Mouse (Mus musculus): ENCODE data around the gene Lmx1a.

The Lmx1a gene

GRCm38 (mm10) chr1:167854801-167855200, 165.8 kb downstream of the Lmx1a start:
- Histone ChIP-seq H3K27me3 (ENCODE audit: insufficient read depth, low read length) (no peaks in the 10 kb centered on the region), H3K36me3 (ENCODE audit: insufficient read depth, low read length) (no peaks in the 10 kb centered on the region), H3K4me1 (replicated peaks; ENCODE audit: low read depth, low read length) (no peaks in the 10 kb centered on the region), H3K9me3 (ENCODE audit: low read length) (no peaks in the 10 kb centered on the region), H3K4me3 (replicated peaks; ENCODE audit: low read length) (no peak overlapping the region)
- no peak for TF ChIP-seq CTCF (conservative IDR thresholded peaks at IDR 0.05; ENCODE audit: low read length)
- TF ChIP-seq POU5F1 (IDR thresholded peaks at IDR 0.05; ENCODE audit: borderline replicate concordance, low read length): no peak
- no peak for TF ChIP-seq NANOG (IDR thresholded peaks at IDR 0.05; ENCODE audit: borderline replicate concordance, low read length)

DNA sequence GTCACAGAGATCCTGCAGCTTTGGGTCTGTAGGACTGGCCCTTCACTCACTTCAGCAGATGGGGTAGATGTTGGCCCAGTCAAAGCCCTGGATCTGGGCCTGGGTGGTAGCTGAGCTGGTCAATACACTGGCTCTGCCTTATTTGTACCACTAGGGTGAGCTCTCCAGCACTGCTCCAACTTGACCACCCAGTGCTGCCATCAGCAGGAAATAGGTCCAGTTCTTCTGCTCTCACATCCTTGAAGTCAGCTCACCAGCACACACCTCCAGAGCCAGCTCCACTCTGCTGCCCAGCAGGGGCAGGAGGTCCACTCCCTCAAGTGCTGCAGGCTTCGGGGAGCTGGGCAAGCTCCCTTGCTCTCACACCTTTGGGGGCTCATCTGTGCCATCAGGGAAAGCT, 183.0 kb downstream of the Lmx1a start:
- Histone ChIP-seq H3K9me3 (ENCODE audit: low read length) (no peaks in the 10 kb centered on the region), H3K4me3 (replicated peaks; ENCODE audit: low read length) (no peak overlapping the region), H3K4me1 (replicated peaks; ENCODE audit: low read depth, low read length) (no peaks in the 10 kb centered on the region), H3K27me3 (ENCODE audit: insufficient read depth, low read length) (peaks cover 21% of the 10 kb centered on the region; the same call in 1 of the 2 replicates), H3K36me3 (ENCODE audit: insufficient read depth, low read length) (no peaks in the 10 kb centered on the region)
- TF ChIP-seq CTCF (conservative IDR thresholded peaks at IDR 0.05; ENCODE audit: low read length) (peak; percentile 18; the same call in 1 of the 2 replicates), POU5F1 (IDR thresholded peaks at IDR 0.05; ENCODE audit: borderline replicate concordance, low read length) (no peak)

GRCm38 (mm10) chr1:167874099-167874498, 185.1 kb downstream of the Lmx1a start:
- no peaks in the 10 kb centered on the region for H3K4me1 ChIP-seq (replicated peaks; ENCODE audit: low read depth, low read length)
- peaks cover 21% of the 10 kb centered on the region; the same call in 1 of the 2 replicates for H3K27me3 ChIP-seq (ENCODE audit: insufficient read depth, low read length)
- H3K36me3 ChIP-seq (ENCODE audit: insufficient read depth, low read length): no peaks in the 10 kb centered on the region
- no peak for TF ChIP-seq CTCF (conservative IDR thresholded peaks at IDR 0.05; ENCODE audit: low read length)
- no peak for TF ChIP-seq NANOG (IDR thresholded peaks at IDR 0.05; ENCODE audit: borderline replicate concordance, low read length)
- TF ChIP-seq POU5F1 (IDR thresholded peaks at IDR 0.05; ENCODE audit: borderline replicate concordance, low read length): no peak
- H3K9me3 ChIP-seq (ENCODE audit: low read length): no peaks in the 10 kb centered on the region
- H3K4me3 ChIP-seq (replicated peaks; ENCODE audit: low read length): no peak overlapping the region

DNA sequence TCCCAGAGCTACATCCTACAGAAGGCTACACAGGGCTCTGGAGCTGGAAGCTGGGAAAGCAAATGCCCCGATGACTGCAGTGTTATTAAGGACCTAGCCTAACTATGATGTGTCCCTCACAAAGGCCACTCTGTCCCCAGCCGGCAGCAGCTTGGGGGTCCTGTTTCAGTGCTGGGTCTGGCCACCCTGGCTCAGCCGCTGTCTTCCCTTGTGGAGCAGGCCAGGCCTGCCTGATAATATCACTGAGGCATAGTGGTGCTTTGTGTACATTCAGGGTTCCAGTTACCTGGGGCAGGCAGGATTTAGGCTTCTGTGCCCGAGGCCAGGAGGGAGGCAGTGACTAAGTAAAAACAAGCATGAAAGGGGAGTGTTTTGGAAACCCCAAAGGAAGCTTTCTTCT, 188.9 kb downstream of the Lmx1a start:
- peaks cover 14% of the 10 kb centered on the region for H3K27me3 ChIP-seq (ENCODE audit: insufficient read depth, low read length)
- no peaks in the 10 kb centered on the region for H3K9me3 ChIP-seq (ENCODE audit: low read length)
- TF ChIP-seq POU5F1 (IDR thresholded peaks at IDR 0.05; ENCODE audit: borderline replicate concordance, low read length) (no peak), CTCF (conservative IDR thresholded peaks at IDR 0.05; ENCODE audit: low read length) (no peak)
- H3K36me3 ChIP-seq (ENCODE audit: insufficient read depth, low read length): no peaks in the 10 kb centered on the region
- H3K4me1 ChIP-seq (replicated peaks; ENCODE audit: low read depth, low read length): no peaks in the 10 kb centered on the region
- H3K4me3 ChIP-seq (replicated peaks; ENCODE audit: low read length): no peak overlapping the region

DNA sequence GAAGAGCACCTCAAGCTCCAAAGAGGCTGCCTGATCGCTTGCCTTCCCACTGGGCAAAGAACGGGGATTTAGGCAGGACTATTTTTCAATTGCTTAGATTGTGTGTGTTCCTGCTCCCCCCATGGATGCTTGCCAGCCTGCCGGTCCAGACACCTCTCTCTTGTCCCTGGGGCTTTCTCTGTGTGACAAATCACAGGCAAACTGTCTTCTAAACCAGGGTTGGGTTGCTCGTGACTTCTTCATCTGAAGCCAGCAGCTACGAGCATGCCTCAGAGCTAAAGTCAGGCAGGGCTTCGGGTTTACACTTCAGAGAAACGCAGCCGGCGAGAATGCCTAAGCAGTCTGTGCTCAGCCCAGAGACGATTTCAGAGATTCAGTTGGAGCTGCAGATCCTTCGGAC, 189.3 kb downstream of the Lmx1a start:
- H3K27me3 ChIP-seq (ENCODE audit: insufficient read depth, low read length): peaks cover 10% of the 10 kb centered on the region
- H3K36me3 ChIP-seq (ENCODE audit: insufficient read depth, low read length): no peaks in the 10 kb centered on the region
- TF ChIP-seq CTCF (conservative IDR thresholded peaks at IDR 0.05; ENCODE audit: low read length) (no peak), POU5F1 (IDR thresholded peaks at IDR 0.05; ENCODE audit: borderline replicate concordance, low read length) (no peak), NANOG (IDR thresholded peaks at IDR 0.05; ENCODE audit: borderline replicate concordance, low read length) (no peak)
- no peaks in the 10 kb centered on the region for H3K9me3 ChIP-seq (ENCODE audit: low read length)
- H3K4me3 ChIP-seq (replicated peaks; ENCODE audit: low read length): no peak overlapping the region
- no peaks in the 10 kb centered on the region for H3K4me1 ChIP-seq (replicated peaks; ENCODE audit: low read depth, low read length)

DNA sequence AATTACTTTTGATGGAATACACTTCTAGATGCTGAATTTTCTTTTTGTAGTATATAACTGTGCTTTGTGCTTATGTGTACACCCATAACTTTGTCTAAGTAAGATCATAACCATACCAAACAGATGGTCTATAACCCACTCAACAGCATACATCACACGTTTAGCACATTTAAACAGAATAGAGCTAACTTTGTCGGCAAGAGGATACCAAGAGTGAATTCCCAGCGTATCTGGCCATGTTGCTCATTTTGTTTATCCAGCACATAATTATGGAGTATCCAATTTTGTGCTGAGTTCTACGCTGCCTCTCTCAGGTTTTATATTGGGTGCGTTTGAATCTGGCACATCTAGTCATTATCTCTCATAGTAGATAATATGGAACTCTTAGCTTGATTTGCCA, 196.7 kb downstream of the Lmx1a start:
- Histone ChIP-seq H3K27me3 (ENCODE audit: insufficient read depth, low read length) (peaks cover 23% of the 10 kb centered on the region), H3K36me3 (ENCODE audit: insufficient read depth, low read length) (no peaks in the 10 kb centered on the region), H3K4me1 (replicated peaks; ENCODE audit: low read depth, low read length) (peaks cover 9% of the 10 kb centered on the region), H3K4me3 (replicated peaks; ENCODE audit: low read length) (no peak overlapping the region), H3K9me3 (ENCODE audit: low read length) (no peaks in the 10 kb centered on the region)
- TF ChIP-seq CTCF (conservative IDR thresholded peaks at IDR 0.05; ENCODE audit: low read length) (no peak), POU5F1 (IDR thresholded peaks at IDR 0.05; ENCODE audit: borderline replicate concordance, low read length) (no peak), NANOG (IDR thresholded peaks at IDR 0.05; ENCODE audit: borderline replicate concordance, low read length) (no peak)

DNA sequence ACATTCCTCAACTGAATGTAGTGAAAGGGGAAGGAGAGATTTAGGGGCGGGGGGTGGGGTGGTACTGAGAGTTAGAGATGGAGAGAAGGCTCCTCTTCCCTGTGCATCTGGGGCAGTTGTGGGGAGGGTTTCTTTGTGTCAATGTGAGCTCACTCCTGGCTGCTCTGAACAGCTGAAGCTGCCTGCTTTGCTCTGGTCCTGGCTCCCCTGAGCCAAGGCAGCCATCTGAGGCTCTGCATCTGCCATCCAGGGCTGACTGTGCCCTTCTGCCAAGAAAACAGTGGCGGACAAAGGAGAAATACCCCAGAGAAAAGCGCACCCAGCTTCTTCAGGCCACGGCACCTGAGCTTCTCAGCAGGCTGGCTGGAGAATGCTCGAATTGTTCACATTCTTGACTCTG, 199.1 kb downstream of the Lmx1a start:
- Histone ChIP-seq H3K27me3 (ENCODE audit: insufficient read depth, low read length) (peaks cover 24% of the 10 kb centered on the region), H3K4me3 (replicated peaks; ENCODE audit: low read length) (peak overlapping the region; percentile 57), H3K36me3 (ENCODE audit: insufficient read depth, low read length) (no peaks in the 10 kb centered on the region), H3K9me3 (ENCODE audit: low read length) (no peaks in the 10 kb centered on the region), H3K4me1 (replicated peaks; ENCODE audit: low read depth, low read length) (peaks cover 9% of the 10 kb centered on the region)
- TF ChIP-seq CTCF (conservative IDR thresholded peaks at IDR 0.05; ENCODE audit: low read length): no peak
- TF ChIP-seq NANOG (IDR thresholded peaks at IDR 0.05; ENCODE audit: borderline replicate concordance, low read length): no peak
- TF ChIP-seq POU5F1 (IDR thresholded peaks at IDR 0.05; ENCODE audit: borderline replicate concordance, low read length): no peak

DNA sequence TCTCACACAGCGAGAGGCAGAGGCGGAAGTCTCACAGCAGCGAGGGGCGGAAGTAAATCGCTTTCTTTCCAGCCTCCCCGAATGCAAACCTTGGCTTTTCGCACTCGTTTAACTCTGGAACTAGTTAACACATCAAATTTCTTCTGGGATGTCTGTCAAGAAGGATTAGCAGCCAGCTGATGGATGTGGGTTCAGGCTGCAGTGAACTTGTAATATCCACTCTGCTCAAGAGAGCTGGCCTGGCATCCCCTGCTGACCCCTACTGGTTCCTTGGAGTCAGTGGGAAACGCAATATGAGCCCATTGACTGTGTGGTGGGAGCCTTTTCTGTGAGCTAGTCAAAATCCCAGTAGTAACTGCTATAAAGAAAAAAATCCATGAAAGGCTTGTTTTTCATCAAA, 199.8 kb downstream of the Lmx1a start:
- peaks cover 9% of the 10 kb centered on the region for H3K4me1 ChIP-seq (replicated peaks; ENCODE audit: low read depth, low read length)
- TF ChIP-seq CTCF (conservative IDR thresholded peaks at IDR 0.05; ENCODE audit: low read length) (0 out of 2 replicates have a peak, but pooled peaks have one; percentile 5), NANOG (IDR thresholded peaks at IDR 0.05; ENCODE audit: borderline replicate concordance, low read length) (no peak), POU5F1 (IDR thresholded peaks at IDR 0.05; ENCODE audit: borderline replicate concordance, low read length) (no peak)
- H3K36me3 ChIP-seq (ENCODE audit: insufficient read depth, low read length): no peaks in the 10 kb centered on the region
- peaks cover 24% of the 10 kb centered on the region for H3K27me3 ChIP-seq (ENCODE audit: insufficient read depth, low read length)
- H3K4me3 ChIP-seq (replicated peaks; ENCODE audit: low read length): peak overlapping the region; percentile 57
- H3K9me3 ChIP-seq (ENCODE audit: low read length): no peaks in the 10 kb centered on the region

DNA sequence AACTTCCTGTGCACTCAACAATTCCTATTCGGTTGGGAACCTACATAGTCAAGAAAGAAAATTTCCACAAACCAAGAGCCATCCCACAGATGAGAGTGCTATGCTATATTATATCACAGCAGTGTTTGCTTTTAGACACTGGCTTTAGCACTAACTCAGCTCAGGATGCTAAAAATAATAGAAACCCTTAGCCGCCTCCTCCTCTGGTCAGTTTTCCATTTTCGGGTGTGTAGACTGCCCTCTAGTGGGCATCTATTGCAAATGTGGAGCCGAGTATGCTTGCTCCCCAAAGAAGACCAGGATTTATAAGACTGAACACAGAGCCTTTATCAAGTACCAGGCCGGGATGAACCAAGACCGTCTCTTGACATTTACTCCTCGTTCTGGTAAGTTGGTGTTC, 207.2 kb downstream of the Lmx1a start:
- Histone ChIP-seq H3K9me3 (ENCODE audit: low read length) (no peaks in the 10 kb centered on the region), H3K36me3 (ENCODE audit: insufficient read depth, low read length) (no peaks in the 10 kb centered on the region), H3K4me3 (replicated peaks; ENCODE audit: low read length) (no peak overlapping the region), H3K27me3 (ENCODE audit: insufficient read depth, low read length) (peaks cover 8% of the 10 kb centered on the region), H3K4me1 (replicated peaks; ENCODE audit: low read depth, low read length) (no peaks in the 10 kb centered on the region)
- peak; percentile 81 for TF ChIP-seq CTCF (conservative IDR thresholded peaks at IDR 0.05; ENCODE audit: low read length)
- TF ChIP-seq NANOG (IDR thresholded peaks at IDR 0.05; ENCODE audit: borderline replicate concordance, low read length): no peak
